Mouse (Mus musculus): ENCODE measurements around the gene Gm49383. TPM values are rescaled to one million over a fixed set of nuclear protein-coding genes. Genes with fewer than 3 reads are reported as not detected.
"Not testable (repeated sequence)": the region's sequence is repeated elsewhere in the genome, so short reads cannot be mapped to it uniquely, and the experiment has no call there.

Gene Gm49383
- polyA plus RNA-seq, 1 experiment from 2014 or later = 10.2 TPM

DNA sequence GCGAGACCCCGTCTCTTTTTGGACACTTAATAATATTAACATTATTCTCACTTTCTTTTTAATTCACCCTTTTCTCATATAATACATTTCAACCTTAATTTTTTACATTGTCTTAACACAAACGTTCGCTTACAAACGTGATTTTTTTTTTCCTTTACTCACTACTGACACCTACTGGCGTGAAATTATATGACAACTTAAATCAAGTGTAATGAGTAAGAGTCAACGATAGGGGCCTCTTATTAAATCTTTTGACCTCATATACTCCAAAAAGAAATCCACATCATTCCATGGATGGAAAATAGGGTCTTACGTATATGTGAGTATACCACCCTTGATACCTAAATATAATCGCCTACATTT is 37.3 kb downstream of the Gm49383 start:
- peak overlapping the region; percentile 81 for H3K4me3 ChIP-seq (ENCODE audit: low read depth, low read length)
- peaks cover 7% of the 10 kb centered on the region for H3K4me1 ChIP-seq (replicated peaks; ENCODE audit: control insufficient read depth, insufficient read depth, low read length)
- no peak overlapping the region for H3K27ac ChIP-seq (ENCODE audit: low read depth, low read length)
- no peaks in the 10 kb centered on the region for H3K27me3 ChIP-seq (replicated peaks; ENCODE audit: control insufficient read depth, insufficient read depth, low read length)
- no peaks in the 10 kb centered on the region for H3K9me3 ChIP-seq (ENCODE audit: control insufficient read depth)
- 5% methylated on average over 9 of the region's 9 CpGs for WGBS
- ATAC-seq = peak; percentile 12; the same call in 1 of the 2 replicates
- H3K36me3 ChIP-seq (ENCODE audit: control insufficient read depth, insufficient read depth) = peaks cover 13% of the 10 kb centered on the region; the same call in 1 of the 2 replicates
- peak overlapping the region; percentile 43 for H3K4me2 ChIP-seq (replicated peaks; ENCODE audit: low read depth)
- H3K9ac ChIP-seq (ENCODE audit: low read depth, low read length) = no peak overlapping the region
- peak; percentile 84 for TF ChIP-seq CTCF (IDR thresholded peaks at IDR 0.05; ENCODE audit: low read depth)

DNA sequence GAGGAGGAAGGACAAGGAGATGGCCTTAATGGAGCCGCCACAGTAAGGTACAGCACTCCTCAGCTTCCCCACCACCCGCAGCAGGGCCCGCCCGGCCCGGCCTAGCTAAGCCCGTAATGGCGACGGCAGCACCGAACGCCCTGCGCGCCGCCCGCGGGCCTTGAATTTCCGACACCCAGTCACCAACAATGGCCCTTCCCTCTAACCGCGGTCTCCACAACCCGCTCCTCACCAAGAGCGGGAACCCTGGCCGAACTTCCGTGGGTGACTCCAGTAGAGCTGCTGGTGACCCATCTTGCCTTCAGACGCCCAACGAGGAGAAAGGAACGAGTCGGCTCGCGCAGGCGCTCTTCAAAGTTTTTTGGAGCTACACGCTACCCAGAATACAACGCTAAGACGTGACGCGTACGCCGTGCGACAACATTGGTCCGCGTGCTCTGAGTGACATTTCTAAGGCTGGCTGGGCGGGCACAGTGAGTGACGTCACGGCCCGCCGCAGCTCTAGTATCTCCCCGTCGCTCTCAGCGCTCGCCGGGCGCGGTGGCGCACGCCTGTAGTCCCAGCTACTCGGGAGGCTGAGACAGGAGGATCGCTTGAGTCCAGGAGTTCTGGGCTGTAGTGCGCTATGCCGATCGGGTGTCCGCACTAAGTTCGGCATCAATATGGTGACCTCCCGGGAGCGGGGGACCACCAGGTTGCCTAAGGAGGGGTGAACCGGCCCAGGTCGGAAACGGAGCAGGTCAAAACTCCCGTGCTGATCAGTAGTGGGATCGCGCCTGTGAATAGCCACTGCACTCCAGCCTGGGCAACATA is 37.9 kb downstream of the Gm49383 start, which contains the start of gene Rps29:
Rps29 (minus strand) TSS at position 422 of the 813 bp plus-strand sequence.
- H3K4me3 ChIP-seq (ENCODE audit: low read depth, low read length) = peak within 1 kb of the TSS; percentile 81
- not testable (repeated sequence) for H3K27me3 ChIP-seq (replicated peaks; ENCODE audit: control insufficient read depth, insufficient read depth, low read length); H3K4me1 ChIP-seq (replicated peaks; ENCODE audit: control insufficient read depth, insufficient read depth, low read length); H3K9me3 ChIP-seq (ENCODE audit: control insufficient read depth)
- H3K27ac ChIP-seq (ENCODE audit: low read depth, low read length) = peak within 1 kb of the TSS; percentile 91
- H3K4me2 ChIP-seq (replicated peaks; ENCODE audit: low read depth) = peak within 1 kb of the TSS; percentile 61
- peak within 1 kb of the TSS; percentile 66 for H3K9ac ChIP-seq (ENCODE audit: low read depth, low read length)
- peaks cover 13% of the 10 kb centered on the region; the same call in 1 of the 2 replicates for H3K36me3 ChIP-seq (ENCODE audit: control insufficient read depth, insufficient read depth)
- peak; percentile 99 for ATAC-seq
- WGBS = under 1% methylated on average over 57 of the region's 68 CpGs

DNA sequence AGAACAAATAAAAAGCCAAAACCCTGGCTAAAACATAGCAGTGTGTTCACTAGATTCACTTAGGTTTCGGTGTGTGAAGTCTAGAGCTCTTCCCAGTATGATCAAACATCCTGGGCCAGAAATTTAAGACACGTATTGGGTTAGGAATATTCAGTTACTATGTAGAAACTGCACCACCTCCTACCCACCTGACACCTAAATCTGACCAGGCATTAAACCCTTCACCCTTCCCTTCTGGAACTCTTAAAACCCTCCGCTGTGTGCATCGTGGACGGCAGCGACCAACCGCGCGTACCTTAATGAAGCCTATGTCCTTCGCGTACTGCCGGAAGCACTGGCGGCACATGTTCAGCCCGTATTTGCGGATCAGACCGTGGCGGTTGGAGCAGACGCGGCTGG is 38.5 kb downstream of the Gm49383 start:
- H3K9ac ChIP-seq (ENCODE audit: low read depth, low read length) = peak overlapping the region; percentile 66
- peak overlapping the region; percentile 91 for H3K27ac ChIP-seq (ENCODE audit: low read depth, low read length)
- peaks cover 13% of the 10 kb centered on the region; the same call in 1 of the 2 replicates for H3K36me3 ChIP-seq (ENCODE audit: control insufficient read depth, insufficient read depth)
- no peaks in the 10 kb centered on the region for H3K27me3 ChIP-seq (replicated peaks; ENCODE audit: control insufficient read depth, insufficient read depth, low read length)
- H3K9me3 ChIP-seq (ENCODE audit: control insufficient read depth) = no peaks in the 10 kb centered on the region
- peak overlapping the region; percentile 61 for H3K4me2 ChIP-seq (replicated peaks; ENCODE audit: low read depth)
- H3K4me1 ChIP-seq (replicated peaks; ENCODE audit: control insufficient read depth, insufficient read depth, low read length) = peaks cover 7% of the 10 kb centered on the region
- WGBS = under 1% methylated on average over 19 of the region's 19 CpGs
- ATAC-seq = no peak
- peak overlapping the region; percentile 81 for H3K4me3 ChIP-seq (ENCODE audit: low read depth, low read length)
- no peak for TF ChIP-seq CTCF (IDR thresholded peaks at IDR 0.05; ENCODE audit: low read depth)

DNA sequence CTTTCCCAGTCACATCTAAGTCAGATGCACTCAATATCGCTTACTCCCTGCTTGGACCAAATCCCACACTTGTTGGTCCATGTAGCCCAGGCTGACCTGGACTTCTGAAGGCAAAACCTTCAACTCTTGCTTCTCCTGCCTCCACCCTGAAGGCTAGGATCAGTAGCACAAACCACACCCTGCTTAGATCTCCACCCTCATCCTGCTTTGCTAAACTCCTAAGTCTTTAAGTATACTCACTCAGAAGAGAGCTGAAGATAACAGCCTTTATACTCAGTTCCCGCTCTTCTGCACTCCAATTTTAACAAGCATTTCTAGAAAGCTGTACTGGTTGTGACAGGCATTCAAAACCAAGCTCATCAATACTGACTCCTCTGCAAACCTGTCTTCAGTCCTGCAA is 39.8 kb downstream of the Gm49383 start:
- 93% methylated on average over 2 of the region's 2 CpGs for WGBS

DNA sequence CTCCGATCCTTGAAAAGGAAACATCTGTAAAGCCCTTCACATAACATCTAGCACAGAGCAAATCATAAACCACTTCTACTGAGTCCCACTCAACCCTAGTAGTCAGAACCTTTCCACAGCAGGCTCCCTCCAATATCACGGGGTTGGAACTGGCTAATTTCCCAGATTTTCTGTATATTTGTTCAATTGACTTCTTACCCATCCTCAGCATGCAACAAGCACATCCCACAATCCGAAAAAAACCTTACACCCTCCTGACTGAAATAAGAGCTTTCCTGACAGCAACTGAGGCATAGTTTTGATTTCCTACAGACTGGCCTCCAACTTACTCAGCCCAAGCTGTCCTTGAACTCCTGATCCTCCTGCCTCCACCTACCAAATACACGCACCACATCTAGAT is 40.5 kb downstream of the Gm49383 start:
- Histone ChIP-seq H3K27me3 (replicated peaks; ENCODE audit: control insufficient read depth, insufficient read depth, low read length) (no peaks in the 10 kb centered on the region), H3K4me2 (replicated peaks; ENCODE audit: low read depth) (no peak overlapping the region), H3K4me3 (ENCODE audit: low read depth, low read length) (no peak overlapping the region), H3K9ac (ENCODE audit: low read depth, low read length) (no peak overlapping the region), H3K36me3 (ENCODE audit: control insufficient read depth, insufficient read depth) (peaks cover 13% of the 10 kb centered on the region; the same call in 1 of the 2 replicates), H3K9me3 (ENCODE audit: control insufficient read depth) (no peaks in the 10 kb centered on the region), H3K27ac (ENCODE audit: low read depth, low read length) (no peak overlapping the region), H3K4me1 (replicated peaks; ENCODE audit: control insufficient read depth, insufficient read depth, low read length) (peaks cover 7% of the 10 kb centered on the region)
- ATAC-seq = no peak
- WGBS = 73% methylated on average over 4 of the region's 4 CpGs
- no peak for TF ChIP-seq CTCF (IDR thresholded peaks at IDR 0.05; ENCODE audit: low read depth)

More for the DNA sequence above, 39.8 kb downstream of the Gm49383 start:
- Histone ChIP-seq H3K4me2 (replicated peaks; ENCODE audit: low read depth) (peak overlapping the region; percentile 61; the same call in 1 of the 2 replicates), H3K9me3 (ENCODE audit: control insufficient read depth) (no peaks in the 10 kb centered on the region), H3K27ac (ENCODE audit: low read depth, low read length) (no peak overlapping the region), H3K36me3 (ENCODE audit: control insufficient read depth, insufficient read depth) (peaks cover 13% of the 10 kb centered on the region; the same call in 1 of the 2 replicates), H3K4me1 (replicated peaks; ENCODE audit: control insufficient read depth, insufficient read depth, low read length) (peaks cover 7% of the 10 kb centered on the region), H3K9ac (ENCODE audit: low read depth, low read length) (no peak overlapping the region), H3K4me3 (ENCODE audit: low read depth, low read length) (no peak overlapping the region), H3K27me3 (replicated peaks; ENCODE audit: control insufficient read depth, insufficient read depth, low read length) (no peaks in the 10 kb centered on the region)
- TF ChIP-seq CTCF (IDR thresholded peaks at IDR 0.05; ENCODE audit: low read depth) = no peak
- ATAC-seq = no peak

DNA sequence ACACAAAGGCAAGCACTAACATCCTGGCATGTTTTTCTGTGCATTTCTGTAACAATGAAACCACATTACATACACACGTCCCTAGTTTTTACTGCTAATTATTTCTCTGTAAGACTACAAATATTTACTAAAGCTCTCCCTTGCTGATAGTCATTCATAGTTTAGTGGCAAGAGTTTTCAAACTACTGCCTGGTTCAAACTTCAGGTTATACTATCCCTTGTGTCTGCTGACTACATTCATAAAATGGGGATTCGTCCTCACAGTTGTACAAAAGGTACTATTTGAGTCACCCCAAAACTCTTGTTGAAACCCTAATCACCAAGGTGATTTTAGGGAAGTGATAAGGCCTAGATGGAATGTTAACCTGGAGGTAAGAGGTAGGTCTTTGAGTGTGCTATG is 41.0 kb downstream of the Gm49383 start:
- Histone ChIP-seq H3K4me3 (ENCODE audit: low read depth, low read length) (no peak overlapping the region), H3K27me3 (replicated peaks; ENCODE audit: control insufficient read depth, insufficient read depth, low read length) (no peaks in the 10 kb centered on the region), H3K36me3 (ENCODE audit: control insufficient read depth, insufficient read depth) (peaks cover 13% of the 10 kb centered on the region; the same call in 1 of the 2 replicates), H3K4me1 (replicated peaks; ENCODE audit: control insufficient read depth, insufficient read depth, low read length) (peaks cover 7% of the 10 kb centered on the region), H3K9me3 (ENCODE audit: control insufficient read depth) (no peaks in the 10 kb centered on the region), H3K4me2 (replicated peaks; ENCODE audit: low read depth) (no peak overlapping the region), H3K27ac (ENCODE audit: low read depth, low read length) (no peak overlapping the region), H3K9ac (ENCODE audit: low read depth, low read length) (no peak overlapping the region)
- WGBS = 75% methylated on average over 2 of the region's 2 CpGs
- no peak for ATAC-seq
- TF ChIP-seq CTCF (IDR thresholded peaks at IDR 0.05; ENCODE audit: low read depth) = no peak

All from intestine, postnatal 0 days (tissue).